Mouse (Mus musculus): Measurements from ENCODE around the gene Cdc5l.

- TF ChIP-seq MAFK (IDR thresholded peaks at IDR 0.05; ENCODE audit: insufficient replicate concordance, low read length), result no peak
- TF ChIP-seq ZKSCAN1 (IDR thresholded peaks at IDR 0.05; ENCODE audit: borderline replicate concordance, low read depth, low read length), result no peak
- no peak for TF ChIP-seq UBTF (IDR thresholded peaks at IDR 0.05; ENCODE audit: low read depth, low read length)
- no peak for TF ChIP-seq ZNF384 (IDR thresholded peaks at IDR 0.05; ENCODE audit: low read depth, low read length)
- peak; percentile 99 for TF ChIP-seq POLR2A (IDR thresholded peaks at IDR 0.05; ENCODE audit: low read depth, low read length)
- TF ChIP-seq CTCF (conservative IDR thresholded peaks at IDR 0.05 in 1 of 2, IDR thresholded peaks at IDR 0.05 in 1 of 2; ENCODE audit: low read depth in 2 of 2, low read length in 2 of 2), result no peak
- no peak for TF ChIP-seq ETS1 (conservative IDR thresholded peaks at IDR 0.05; ENCODE audit: low read depth, low read length)
- TF ChIP-seq EP300 (IDR thresholded peaks at IDR 0.05; ENCODE audit: low read length), result no peak
- no peak; the same call in 1 of the 2 replicates for TF ChIP-seq USF2 (conservative IDR thresholded peaks at IDR 0.05; ENCODE audit: low read depth, low read length)
- peak; percentile 90 for TF ChIP-seq NRF1 (IDR thresholded peaks at IDR 0.05; ENCODE audit: low read depth, low read length)
Observed at GRCm38 (mm10) chr17:45433419-45434261, at the start of gene Cdc5l.

Data from CH12.LX (cell line).